Mouse (Mus musculus) cerebellum, adult (tissue): ENCODE measurements around the gene Cfap73.

Experiments used
- ATAC-seq: cut with Nextera tagmentation; 2 replicates; pipeline ENCODE4 v1.9.2; 2017; ENCODE audit warnings: mild to moderate bottlenecking, moderate library complexity, mixed read lengths; ENCODE audit not compliant: insufficient number of reproducible peaks, low FRiP score, low TSS enrichment

The Cfap73 gene

GRCm38 (mm10) chr5:120634131-120634530 lies at the start of gene Cfap73:
Gene Cfap73, minus strand, starts transcription at chr5:120634235.
- ATAC-seq = no peak

- ATAC-seq = no peak
These were observed 49.1 kb upstream of the Cfap73 start for GRCm38 (mm10) chr5:120682982-120683771.

GRCm38 (mm10) chr5:120680918-120681317 lies 46.9 kb upstream of the Cfap73 start:
- no peak for ATAC-seq

GRCm38 (mm10) chr5:120679676-120680555 lies 45.9 kb upstream of the Cfap73 start:
- ATAC-seq = 0 out of 2 replicates have a peak, but pooled peaks have one; percentile 37

GRCm38 (mm10) chr5:120677516-120677915 lies 43.5 kb upstream of the Cfap73 start:
- no peak for ATAC-seq

- no peak for ATAC-seq
These were observed 40.5 kb upstream of the Cfap73 start for GRCm38 (mm10) chr5:120674229-120675145.

GRCm38 (mm10) chr5:120673626-120674025 lies 39.6 kb upstream of the Cfap73 start:
- ATAC-seq = no peak

GRCm38 (mm10) chr5:120671865-120672264 lies 37.8 kb upstream of the Cfap73 start:
- ATAC-seq = no peak

- ATAC-seq = no peak
These were observed 36.1 kb upstream of the Cfap73 start for GRCm38 (mm10) chr5:120670132-120670531.

- no peak for ATAC-seq
These were observed 34.7 kb upstream of the Cfap73 start for GRCm38 (mm10) chr5:120668761-120669160.

GRCm38 (mm10) chr5:120664888-120665287 lies 30.9 kb upstream of the Cfap73 start:
- ATAC-seq = no peak

- no peak for ATAC-seq
These were observed 26.8 kb upstream of the Cfap73 start for GRCm38 (mm10) chr5:120660816-120661215.

GRCm38 (mm10) chr5:120656281-120656751 lies 22.3 kb upstream of the Cfap73 start:
- ATAC-seq = no peak

GRCm38 (mm10) chr5:120653873-120654272 lies 19.8 kb upstream of the Cfap73 start:
- ATAC-seq = no peak

GRCm38 (mm10) chr5:120652915-120653701 lies 19.1 kb upstream of the Cfap73 start:
- ATAC-seq = 0 out of 2 replicates have a peak, but pooled peaks have one; percentile 24

- no peak for ATAC-seq
These were observed 17.2 kb upstream of the Cfap73 start for GRCm38 (mm10) chr5:120651230-120651629.

- no peak for ATAC-seq
These were observed 15.9 kb upstream of the Cfap73 start for GRCm38 (mm10) chr5:120649938-120650337.

- ATAC-seq = no peak
These were observed 15.4 kb upstream of the Cfap73 start for GRCm38 (mm10) chr5:120649374-120649933.
